Mouse (Mus musculus) megakaryocyte, embryonic 14.5 days (primary cell): ENCODE measurements at regions not wholly inside any gene's neighbourhood (a gene's known extent, or its start where the extent isn't known, plus 50 kb on each side); places are given as distances from the start of the nearest gene placed in this dataset.

Source experiments
- FLI1 ChIP-seq: IDR thresholded peaks from 2 replicates; pipeline ENCODE4 v1.6.1; 2012; ENCODE audit warnings: low read length, inconsistent platforms, mixed read lengths
- GATA1 ChIP-seq: IDR thresholded peaks from 3 replicates; pipeline ENCODE4 v1.6.1; 2012; ENCODE audit warnings: mixed read lengths, low read length, inconsistent platforms, borderline replicate concordance

GRCm38 (mm10) chr4:7997575-7997953 is 241.3 kb downstream of the Car8 start:
- TF ChIP-seq GATA1 = no peak
- TF ChIP-seq FLI1 = no peak
